Mouse (Mus musculus) lung, adult 18-20 months (tissue): ENCODE measurements around the gene Pum1.
"Not testable (repeated sequence)": the region's sequence is repeated elsewhere in the genome, so short reads cannot be mapped to it uniquely, and the experiment has no call there.

ENCODE experiments used
- DNase-seq, 2 experiments: peaks; one replicate each; pipeline ENCODE4 v3.0.0; 2022; ENCODE audit warnings: mixed read lengths in 2 of 2

Gene Pum1

GRCm38 (mm10) chr4:130662979-130663725 lies at the start of gene Pum1:
Pum1 (plus strand) TSS chr4:130663321.
- peak; percentile 87 to 91 for DNase-seq

- peak; percentile 17 to 18 for DNase-seq
These were observed 33.7 kb upstream of the Pum1 start for GRCm38 (mm10) chr4:130629391-130629790.

GRCm38 (mm10) chr4:130630232-130630847 lies 32.8 kb upstream of the Pum1 start:
- DNase-seq = no peak

- DNase-seq = not testable (repeated sequence)
These were observed 28.0 kb upstream of the Pum1 start for GRCm38 (mm10) chr4:130635076-130635475.

GRCm38 (mm10) chr4:130636761-130637160 lies 26.4 kb upstream of the Pum1 start:
- DNase-seq = no peak

GRCm38 (mm10) chr4:130637488-130638422 lies 25.4 kb upstream of the Pum1 start:
- DNase-seq = no peak

- DNase-seq = no peak
These were observed 22.9 kb upstream of the Pum1 start for GRCm38 (mm10) chr4:130640031-130640717.

GRCm38 (mm10) chr4:130642468-130642867 lies 20.7 kb upstream of the Pum1 start:
- no peak for DNase-seq

- no peak for DNase-seq
These were observed 17.7 kb upstream of the Pum1 start for GRCm38 (mm10) chr4:130645426-130645825.

GRCm38 (mm10) chr4:130651286-130651685 lies 11.8 kb upstream of the Pum1 start:
- no peak for DNase-seq

- no peak for DNase-seq
These were observed 10.6 kb upstream of the Pum1 start for GRCm38 (mm10) chr4:130652546-130652945.

GRCm38 (mm10) chr4:130657820-130658565 lies 5.1 kb upstream of the Pum1 start:
- DNase-seq = no peak

GRCm38 (mm10) chr4:130659470-130659869 lies 3.7 kb upstream of the Pum1 start:
- no peak for DNase-seq

- no peak for DNase-seq
These were observed 3.0 kb upstream of the Pum1 start for GRCm38 (mm10) chr4:130660106-130660505.

GRCm38 (mm10) chr4:130661151-130661550 lies 2.0 kb upstream of the Pum1 start:
- no peak for DNase-seq

- DNase-seq = not testable (repeated sequence)
These were observed 816 bp upstream of the Pum1 start for GRCm38 (mm10) chr4:130662305-130662704.

GRCm38 (mm10) chr4:130663810-130664401 lies 785 bp downstream of the Pum1 start:
- peak; percentile 29 to 32 for DNase-seq

- DNase-seq = no peak
These were observed 1.4 kb downstream of the Pum1 start for GRCm38 (mm10) chr4:130664414-130665029.

GRCm38 (mm10) chr4:130665176-130665575 lies 2.1 kb downstream of the Pum1 start:
- DNase-seq = peak; percentile 23 to 56

GRCm38 (mm10) chr4:130667686-130668085 lies 4.6 kb downstream of the Pum1 start:
- no peak for DNase-seq

- peak in 1 of 2 experiments; percentile 20 for DNase-seq
These were observed 5.4 kb downstream of the Pum1 start for GRCm38 (mm10) chr4:130668541-130668940.
